Mouse (Mus musculus) embryonic facial prominence, embryonic 14.5 days (tissue): ENCODE results near the gene Sipa1. TPM values are rescaled to one million over a fixed set of nuclear protein-coding genes. Genes with fewer than 3 reads are reported as not detected.
A peak's percentile ranks its signal among the peaks of the same experiment; 100 is the strongest.

Source experiments
- ATAC-seq: fragments of 200-750 bp; cut with Nextera tagmentation; 2 replicates; pipeline ENCODE4 v1.8.0; 2017; ENCODE audit warnings: low read depth, moderate number of reproducible peaks, moderate TSS enrichment
- DNase-seq: peaks from one replicate; pipeline ENCODE4 v3.0.0-alpha.2; 2015; ENCODE audit warnings: low spot score
- H3K27ac ChIP-seq: fragments of 300-500 bp; sonication (generic); replicated peaks from 2 replicates; pipeline ENCODE4 v1.5.1; 2014; ENCODE audit warnings: low read depth, mild to moderate bottlenecking, low read length, moderate library complexity
- H3K27me3 ChIP-seq: fragments of 300-500 bp; sonication (generic); replicated peaks from 2 replicates; pipeline ENCODE4 v1.6.1; 2014; ENCODE audit warnings: low read length; ENCODE audit not compliant: control insufficient read depth, insufficient read depth
- H3K36me3 ChIP-seq: fragments of 300-500 bp; sonication (generic); 2 replicates; pipeline ENCODE4 v1.6.1; 2014; ENCODE audit warnings: low read length, mixed read lengths; ENCODE audit not compliant: control insufficient read depth, insufficient read depth
- H3K4me1 ChIP-seq: fragments of 300-500 bp; sonication (generic); 2 replicates; pipeline ENCODE4 v1.6.1; 2014; ENCODE audit warnings: antibody characterized with exemption, low read length; ENCODE audit not compliant: control insufficient read depth, insufficient read depth
- H3K4me2 ChIP-seq: fragments of 300-500 bp; sonication (generic); 2 replicates; pipeline ENCODE4 v1.6.1; 2014; ENCODE audit warnings: low read depth, mild to moderate bottlenecking, low read length, moderate library complexity, mixed read lengths
- H3K4me3 ChIP-seq: fragments of 300-500 bp; sonication (generic); 2 replicates; pipeline ENCODE4 v1.5.1; 2014; ENCODE audit warnings: low read depth, mild to moderate bottlenecking, low read length
- H3K9ac ChIP-seq: fragments of 300-500 bp; sonication (generic); 2 replicates; pipeline ENCODE4 v1.6.1; 2014; ENCODE audit warnings: low read depth, mild to moderate bottlenecking, low read length, moderate library complexity, mixed read lengths
- H3K9me3 ChIP-seq: fragments of 300-500 bp; sonication (generic); 2 replicates; pipeline ENCODE4 v1.6.1; 2016; ENCODE audit warnings: low read length; ENCODE audit not compliant: control insufficient read depth
- WGBS: fragments of 180-500 bp; shearing (Covaris S2); extraction: QIAGEN DNeasy Blood & Tissue Kit; methylation state at CpG from one replicate; pipeline ENCODE4 v1.1.7; 2014; 5-methylcytosine and 5-hydroxymethylcytosine counted together
- polyA plus RNA-seq: library from polyadenylated mRNA; unstranded; fragments of >200 nt; fragmentation: Nextera tagmentation; extraction: Ambion mirVana; gene quantifications from 2 replicates; pipeline ENCODE4 v1.2.1, GENCODE M21; 2014

Sipa1 gene
- polyA plus RNA-seq, 1 experiment from 2014 or later: 24.4 TPM

GRCm38 (mm10) chr19:5680432-5680831, 16.9 kb upstream of the Sipa1 start:
- H3K4me2 ChIP-seq: no peak overlapping the region
- no peaks in the 10 kb centered on the region for H3K9me3 ChIP-seq
- no peak for DNase-seq
- no peak for ATAC-seq
- 85% methylated on average over 4 of the region's 4 CpGs for WGBS
- H3K27me3 ChIP-seq: no peaks in the 10 kb centered on the region
- no peak overlapping the region for H3K9ac ChIP-seq
- H3K36me3 ChIP-seq: peaks cover 92% of the 10 kb centered on the region
- no peak overlapping the region for H3K4me3 ChIP-seq
- no peaks in the 10 kb centered on the region for H3K4me1 ChIP-seq
- H3K27ac ChIP-seq: no peak overlapping the region

GRCm38 (mm10) chr19:5668372-5668771, 4.9 kb upstream of the Sipa1 start:
- WGBS: 83% methylated on average over 4 of the region's 4 CpGs
- ATAC-seq: no peak
- 0 out of 2 replicates have a peak, but pooled peaks cover 3% of the 10 kb centered on the region for H3K4me1 ChIP-seq
- no peak overlapping the region for H3K27ac ChIP-seq
- peaks cover 87% of the 10 kb centered on the region for H3K36me3 ChIP-seq
- no peak overlapping the region for H3K4me2 ChIP-seq
- H3K9ac ChIP-seq: no peak overlapping the region
- H3K9me3 ChIP-seq: no peaks in the 10 kb centered on the region
- no peak for DNase-seq
- H3K4me3 ChIP-seq: no peak overlapping the region
- H3K27me3 ChIP-seq: no peaks in the 10 kb centered on the region

GRCm38 (mm10) chr19:5666386-5666785, 2.9 kb upstream of the Sipa1 start:
- Histone ChIP-seq H3K36me3 (peaks cover 68% of the 10 kb centered on the region), H3K9me3 (no peaks in the 10 kb centered on the region), H3K4me3 (no peak overlapping the region), H3K4me1 (0 out of 2 replicates have a peak, but pooled peaks cover 3% of the 10 kb centered on the region), H3K27ac (no peak overlapping the region), H3K27me3 (no peaks in the 10 kb centered on the region), H3K9ac (no peak overlapping the region), H3K4me2 (no peak overlapping the region)
- DNase-seq (no peak), ATAC-seq (no peak)
- WGBS: 92% methylated on average over 18 of the region's 18 CpGs

- Histone ChIP-seq H3K9ac (no peak overlapping the region), H3K27me3 (no peaks in the 10 kb centered on the region), H3K36me3 (peaks cover 59% of the 10 kb centered on the region), H3K9me3 (no peaks in the 10 kb centered on the region), H3K4me1 (0 out of 2 replicates have a peak, but pooled peaks cover 3% of the 10 kb centered on the region), H3K4me2 (no peak overlapping the region), H3K27ac (no peak overlapping the region), H3K4me3 (no peak overlapping the region)
- DNase-seq (no peak), ATAC-seq (no peak)
- WGBS: 84% methylated on average over 14 of the region's 15 CpGs
Observed at GRCm38 (mm10) chr19:5665465-5665864, 2.0 kb upstream of the Sipa1 start.

GRCm38 (mm10) chr19:5664669-5665257, 1.3 kb upstream of the Sipa1 start:
- Histone ChIP-seq H3K4me1 (0 out of 2 replicates have a peak, but pooled peaks cover 3% of the 10 kb centered on the region), H3K36me3 (peaks cover 52% of the 10 kb centered on the region), H3K9me3 (no peaks in the 10 kb centered on the region), H3K27me3 (no peaks in the 10 kb centered on the region), H3K9ac (no peak overlapping the region), H3K27ac (no peak overlapping the region), H3K4me3 (no peak overlapping the region), H3K4me2 (no peak overlapping the region)
- 93% methylated on average over 10 of the region's 10 CpGs for WGBS
- ATAC-seq: no peak
- no peak for DNase-seq

GRCm38 (mm10) chr19:5662310-5662709, 1.2 kb downstream of the Sipa1 start:
- Histone ChIP-seq H3K27ac (no peak overlapping the region), H3K36me3 (peaks cover 34% of the 10 kb centered on the region), H3K9ac (peak overlapping the region; percentile 67), H3K9me3 (no peaks in the 10 kb centered on the region), H3K27me3 (no peaks in the 10 kb centered on the region), H3K4me1 (0 out of 2 replicates have a peak, but pooled peaks cover 3% of the 10 kb centered on the region), H3K4me3 (peak overlapping the region; percentile 52), H3K4me2 (peak overlapping the region; percentile 70)
- DNase-seq: no peak
- no peak for ATAC-seq
- WGBS: 65% methylated on average over 8 of the region's 8 CpGs

GRCm38 (mm10) chr19:5660942-5661751, 2.4 kb downstream of the Sipa1 start:
- Histone ChIP-seq H3K9me3 (no peaks in the 10 kb centered on the region), H3K4me1 (0 out of 2 replicates have a peak, but pooled peaks cover 3% of the 10 kb centered on the region), H3K9ac (no peak overlapping the region), H3K36me3 (peaks cover 28% of the 10 kb centered on the region), H3K27me3 (no peaks in the 10 kb centered on the region), H3K4me3 (peak overlapping the region; percentile 16; the same call in 1 of the 2 replicates), H3K27ac (no peak overlapping the region; the same call in 1 of the 2 replicates), H3K4me2 (peak overlapping the region; percentile 70)
- DNase-seq: peak; percentile 13
- WGBS: 75% methylated on average over 8 of the region's 16 CpGs
- ATAC-seq: no peak

GRCm38 (mm10) chr19:5654720-5655298, 8.7 kb downstream of the Sipa1 start:
- DNase-seq: no peak
- Histone ChIP-seq H3K4me1 (peaks cover 7% of the 10 kb centered on the region; the same call in 1 of the 2 replicates), H3K36me3 (peaks cover 40% of the 10 kb centered on the region), H3K9me3 (no peaks in the 10 kb centered on the region), H3K9ac (peak overlapping the region; percentile 51), H3K27ac (no peak overlapping the region), H3K27me3 (peaks cover 25% of the 10 kb centered on the region), H3K4me2 (peak overlapping the region; percentile 74), H3K4me3 (peak overlapping the region; percentile 43)
- WGBS: 18% methylated on average over 40 of the region's 43 CpGs
- ATAC-seq: peak; percentile 20
